Mouse (Mus musculus) left cerebral cortex, postnatal 14 days (tissue): ENCODE measurements around the gene Psme4. TPM values are rescaled to one million over a fixed set of nuclear protein-coding genes. Genes with fewer than 3 reads are reported as not detected.
"Not testable (repeated sequence)": the region's sequence is repeated elsewhere in the genome, so short reads cannot be mapped to it uniquely, and the experiment has no call there.

ENCODE experiments used
- DNase-seq, 2 experiments: peaks; one replicate each; pipeline ENCODE4 v3.0.0; 2021 to 2022; ENCODE audit warnings: low spot score in 2 of 2, mixed read lengths in 1 of 2
- intact Hi-C: fragments of 180-260 bp; cut with DNase I; formaldehyde crosslinking; loops from one replicate; pipeline ENCODE4 v1.15.1; 2025
- long read RNA-seq, 2 experiments: library from polyadenylated mRNA; stranded (forward); transcript quantifications; one replicate each; pipeline ENCODE4 v2.0.0; 2021
- total RNA-seq, 2 experiments: library from RNA; stranded (reverse); gene quantifications; 2 replicates each; pipeline ENCODE4 v1.2.3; 2021

The Psme4 gene
- total RNA-seq = 10 to 100 TPM; 49.5 to 53.0 TPM
- long read RNA-seq, experiment 1, full-length matches to known transcripts = 2 of 6 reads
- long read RNA-seq, experiment 1, partial matches to known transcripts = 4 of 6 reads
- long read RNA-seq, experiment 1, other reads (novel, unspliced or antisense) = 0 of 6 reads
- long read RNA-seq, experiment 2, partial matches to known transcripts = 5 of 5 reads
- long read RNA-seq, experiment 2, other reads (novel, unspliced or antisense) = 0 of 5 reads

- DNase-seq = peak; percentile 92 to 94
- intact Hi-C loops = no loop called here
Measured at GRCm38 (mm10) chr11:30771267-30771903, at the start of gene Psme4. TSS of gene Psme4 (plus strand) at chr11:30771726.

GRCm38 (mm10) chr11:30723438-30723837 lies 48.1 kb upstream of the Psme4 start:
- intact Hi-C loops = no loop called here
- DNase-seq = no peak

- intact Hi-C loops = no loop called here
- no peak for DNase-seq
Measured at GRCm38 (mm10) chr11:30730721-30731120, 40.8 kb upstream of the Psme4 start.

DNA sequence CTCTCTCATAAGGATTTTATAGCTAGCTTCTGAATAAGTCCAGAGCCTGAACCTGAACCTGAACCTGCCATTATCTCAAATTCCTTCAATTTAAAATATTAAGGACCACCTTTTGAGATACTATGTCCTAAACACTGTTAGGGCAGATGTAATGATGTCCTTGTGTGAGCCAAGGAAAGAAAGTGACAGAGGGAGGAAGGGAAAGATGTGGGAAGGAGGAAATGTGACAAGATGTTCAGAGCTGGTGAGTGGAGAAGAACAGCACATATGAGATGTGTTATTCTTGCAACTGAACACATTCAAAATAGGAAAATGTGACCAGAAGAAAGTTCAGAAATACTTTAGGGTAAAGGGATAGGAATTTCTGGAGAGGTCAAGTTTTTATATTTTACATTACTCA lies 38.1 kb upstream of the Psme4 start:
- intact Hi-C loops = no loop called here
- DNase-seq = peak; percentile 8 to 45

DNA sequence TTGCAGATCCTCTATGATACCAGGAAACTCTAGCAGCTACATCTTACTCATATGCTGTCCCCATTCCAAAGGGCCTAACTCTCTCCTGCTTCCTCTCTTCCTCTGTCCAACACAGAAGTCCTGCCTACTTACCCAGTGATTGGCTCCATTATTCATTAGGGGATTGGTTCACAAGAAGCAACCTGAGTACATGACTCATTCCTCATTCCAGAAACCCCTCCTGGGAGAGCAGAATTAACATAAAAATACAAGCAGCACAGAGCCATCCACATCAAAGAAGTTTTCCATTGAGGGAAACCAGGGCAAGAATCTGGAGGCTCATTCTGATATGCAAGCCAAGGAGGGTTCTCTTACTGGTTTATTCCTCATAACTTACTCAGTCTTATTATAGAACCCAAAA lies 27.5 kb upstream of the Psme4 start:
- intact Hi-C loops = no loop called here
- no peak for DNase-seq

DNA sequence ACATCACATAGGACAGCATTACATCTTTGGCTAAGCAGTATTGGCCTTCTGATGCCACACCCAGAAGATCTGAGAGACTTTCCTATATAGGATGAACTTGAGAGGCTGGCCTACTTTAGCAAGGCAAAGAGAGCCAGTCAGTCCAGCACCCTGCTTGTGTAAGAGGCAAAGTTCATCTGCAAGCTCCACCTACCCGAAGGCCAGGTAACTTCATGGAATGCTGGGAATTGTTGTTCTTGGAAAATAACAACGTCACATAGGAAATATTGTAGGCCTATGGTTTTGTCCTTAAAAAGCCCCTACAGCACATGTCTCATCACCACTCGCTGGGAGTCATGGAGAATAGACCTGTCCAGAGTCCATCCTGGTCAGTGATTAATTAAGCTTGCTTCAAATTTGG lies 22.6 kb upstream of the Psme4 start:
- DNase-seq = no peak
- intact Hi-C loops = no loop called here

- intact Hi-C loops = no loop called here
- no peak for DNase-seq
Measured at GRCm38 (mm10) chr11:30749587-30749986, 21.9 kb upstream of the Psme4 start.

DNA sequence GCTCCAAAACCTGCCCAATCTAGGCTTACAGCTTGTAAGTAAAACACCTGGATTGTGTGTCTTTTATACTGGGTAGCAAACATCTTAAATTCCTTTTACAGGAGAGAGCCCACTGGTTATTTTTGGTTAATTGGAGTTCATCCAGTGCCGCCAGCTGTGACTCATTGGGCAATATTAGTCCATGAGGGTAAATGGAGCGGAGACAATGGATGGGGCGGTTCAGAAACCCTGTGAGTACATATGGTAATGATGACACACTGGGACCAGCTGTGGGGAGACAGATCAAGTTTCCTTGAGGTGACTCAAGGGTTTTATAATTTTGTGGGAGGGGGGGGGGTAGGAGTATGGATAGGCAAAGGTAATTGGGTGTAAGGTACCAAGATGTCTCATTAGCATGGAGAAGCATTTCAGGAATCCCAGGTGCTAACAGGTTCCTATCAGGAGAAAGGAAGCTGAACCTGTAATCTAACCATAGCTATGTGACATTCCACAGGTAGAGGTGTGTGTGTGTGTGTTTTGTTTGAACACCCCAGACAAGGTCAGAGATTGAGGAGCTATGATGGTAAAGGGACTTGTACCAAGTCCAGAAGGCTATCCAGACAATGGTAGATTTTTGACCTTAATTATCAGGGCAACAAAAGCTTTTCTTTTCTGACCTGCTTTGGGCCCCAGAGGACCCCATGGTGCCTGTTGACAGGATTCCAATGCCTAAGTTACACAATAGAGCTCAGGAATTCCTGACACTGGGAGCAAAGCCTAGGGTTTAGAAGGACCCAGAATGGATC lies 21.3 kb upstream of the Psme4 start:
- intact Hi-C loops = no loop called here
- DNase-seq = no peak

DNA sequence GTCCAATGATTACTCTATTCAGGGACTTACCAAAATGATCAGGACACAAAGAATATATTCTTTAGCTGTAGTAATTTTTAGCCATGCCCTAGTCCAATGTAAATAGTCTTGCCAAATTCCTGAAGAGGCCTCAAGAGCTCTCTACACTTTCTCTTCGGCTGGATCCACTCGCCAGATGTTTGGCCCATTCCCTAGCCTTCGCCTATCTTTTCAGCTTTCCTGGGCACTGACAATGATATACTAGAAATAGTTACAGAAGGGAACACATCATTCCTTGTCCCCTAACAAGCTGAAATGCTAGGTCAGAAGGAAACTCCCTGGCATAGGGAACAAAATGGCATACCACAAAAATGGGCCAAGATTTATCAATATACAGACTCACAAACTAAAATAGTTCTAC lies 18.6 kb upstream of the Psme4 start:
- DNase-seq = no peak
- intact Hi-C loops = no loop called here

- intact Hi-C loops = not testable (repeated sequence)
Measured at GRCm38 (mm10) chr11:30754486-30754854, 17.1 kb upstream of the Psme4 start.

GRCm38 (mm10) chr11:30754855-30755530 lies 16.5 kb upstream of the Psme4 start:
- peak in 1 of 2 experiments; percentile 9 for DNase-seq
- intact Hi-C loops = no loop called here

More at GRCm38 (mm10) chr11:30754486-30754854, 17.1 kb upstream of the Psme4 start:
- DNase-seq = not testable (repeated sequence)

DNA sequence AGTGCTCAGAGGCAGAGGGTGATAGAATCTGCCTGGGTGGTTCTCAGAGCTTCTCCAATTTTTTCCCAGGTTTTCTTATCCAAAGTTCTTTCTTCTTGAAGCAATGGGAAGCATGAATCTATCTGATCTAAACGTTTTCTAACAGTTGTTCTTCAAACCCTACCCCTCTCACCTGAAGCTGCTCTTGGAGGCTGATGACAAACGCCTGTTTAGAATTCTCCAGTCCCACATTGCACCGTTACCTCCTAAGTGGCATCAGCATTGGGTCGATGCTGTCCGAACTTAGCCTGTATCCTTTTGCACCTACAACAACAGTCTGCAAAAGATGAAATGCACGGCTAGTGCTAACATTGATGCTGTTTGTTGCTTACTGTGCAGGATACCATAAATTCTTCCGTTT lies 10.1 kb upstream of the Psme4 start:
- intact Hi-C loops = no loop called here
- no peak for DNase-seq

GRCm38 (mm10) chr11:30761891-30762290 lies 9.6 kb upstream of the Psme4 start:
- intact Hi-C loops = no loop called here
- no peak for DNase-seq

GRCm38 (mm10) chr11:30765076-30765475 lies 6.5 kb upstream of the Psme4 start:
- intact Hi-C loops = no loop called here

DNA sequence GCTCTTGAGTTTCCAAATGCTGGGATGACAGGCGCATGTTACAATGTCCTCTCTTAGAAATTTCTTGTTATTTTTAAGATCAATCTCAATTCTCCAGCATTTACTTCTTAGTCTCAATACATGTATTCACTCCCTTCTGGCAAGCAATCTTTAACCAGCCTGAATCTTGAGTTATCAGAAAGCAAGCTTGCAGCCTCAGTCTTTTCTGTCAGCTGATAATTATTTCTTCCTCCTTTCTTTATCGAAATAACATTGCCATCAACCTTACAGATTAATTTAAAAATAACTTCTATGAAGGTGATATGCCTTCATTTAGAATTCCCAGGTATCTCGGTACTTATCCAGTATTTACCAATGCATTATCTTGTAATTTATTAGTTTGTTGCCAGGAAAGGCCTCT lies 709 bp upstream of the Psme4 start:
- intact Hi-C loops = no loop called here
- DNase-seq = no peak

More at GRCm38 (mm10) chr11:30765076-30765475, 6.5 kb upstream of the Psme4 start:
- no peak for DNase-seq

DNA sequence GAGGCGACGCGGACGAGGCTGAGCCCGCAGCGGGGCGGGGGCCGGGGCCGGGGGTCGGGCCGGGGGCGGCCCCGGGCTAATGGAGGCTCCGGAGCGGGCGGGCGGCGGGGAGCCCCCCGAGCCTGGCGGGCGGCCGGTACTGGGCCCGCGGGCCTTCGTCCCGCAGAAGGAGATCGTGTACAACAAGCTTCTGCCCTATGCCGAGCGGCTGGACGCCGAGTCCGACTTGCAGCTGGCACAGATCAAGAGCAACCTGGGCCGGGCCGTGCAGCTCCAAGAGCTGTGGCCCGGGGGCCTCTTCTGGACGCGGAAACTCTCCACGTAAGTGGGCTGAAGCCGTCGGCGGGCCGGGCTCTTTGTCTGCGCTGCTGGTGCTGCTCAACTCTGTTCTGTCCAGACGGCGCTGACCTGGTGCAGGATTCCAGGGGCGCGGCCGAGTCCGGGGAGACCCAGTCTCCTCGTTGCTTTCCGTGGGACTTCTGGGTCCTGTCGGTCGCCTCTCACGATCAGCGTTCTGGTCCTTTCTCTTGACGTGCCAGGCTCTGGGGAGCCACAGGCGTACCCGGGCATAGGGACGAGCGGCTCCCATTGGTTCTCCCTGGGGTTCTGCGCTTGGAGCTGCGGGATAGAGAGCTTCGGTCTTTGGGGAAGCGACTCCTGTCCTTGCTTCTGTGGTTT lies 517 bp downstream of the Psme4 start:
- intact Hi-C loops = no loop called here
- DNase-seq = peak; percentile 30 to 40

- no peak for DNase-seq
- intact Hi-C loops = no loop called here
Measured at GRCm38 (mm10) chr11:30772777-30773417, 1.4 kb downstream of the Psme4 start.

DNA sequence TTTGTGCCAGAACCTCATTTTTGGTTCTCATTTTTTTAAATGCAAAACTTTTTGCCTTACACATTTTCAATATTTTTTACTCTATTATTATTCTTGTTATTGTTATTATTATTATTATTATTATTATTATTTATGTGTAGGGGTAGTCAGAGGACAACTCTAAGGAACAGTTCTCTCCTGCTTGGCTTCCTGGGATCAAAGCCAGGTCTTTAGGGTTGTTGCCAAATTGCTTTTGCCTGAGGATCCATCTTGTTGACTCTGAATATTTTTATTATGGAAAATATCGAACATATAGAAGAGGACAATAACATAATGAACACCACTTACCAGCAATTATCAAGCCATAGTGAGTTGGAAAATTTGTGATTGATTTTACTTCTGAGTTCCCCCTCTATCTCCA lies 3.1 kb downstream of the Psme4 start:
- intact Hi-C loops = no loop called here
- DNase-seq = no peak

DNA sequence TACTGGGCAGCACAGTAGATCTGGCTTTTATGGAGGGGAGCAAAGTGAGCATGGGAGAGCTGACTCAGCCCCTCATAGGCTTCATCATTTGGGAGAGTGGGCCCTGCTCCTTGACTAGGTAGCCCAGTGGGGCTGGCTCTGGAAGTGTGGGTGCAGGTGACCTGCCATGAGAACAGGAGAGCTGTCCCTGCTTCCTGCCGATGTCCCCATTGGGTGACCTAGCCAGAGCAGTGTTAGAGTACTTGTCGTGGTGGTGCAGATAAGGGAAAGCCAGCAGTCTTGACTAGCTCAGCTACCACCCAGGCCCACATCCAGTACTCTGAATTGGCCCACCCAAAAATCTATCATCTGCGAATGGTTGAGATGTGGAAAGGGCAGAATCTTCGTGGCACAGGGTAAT lies 6.0 kb downstream of the Psme4 start:
- DNase-seq = no peak
- intact Hi-C loops = no loop called here
